Mouse (Mus musculus): ENCODE data around the gene St5.

- no peak for TF ChIP-seq CTCF (IDR thresholded peaks at IDR 0.05; ENCODE audit: control insufficient read depth, insufficient read depth, insufficient read length)
- TF ChIP-seq MAX (IDR thresholded peaks at IDR 0.05): no peak
- TF ChIP-seq MYOD1 (IDR thresholded peaks at IDR 0.05; ENCODE audit: control insufficient read depth, insufficient read length, low read depth): peak; percentile 49
- TF ChIP-seq USF1 (IDR thresholded peaks at IDR 0.05; ENCODE audit: low read depth): no peak
- TF ChIP-seq CEBPB (IDR thresholded peaks at IDR 0.05; ENCODE audit: low read depth): no peak
- TF ChIP-seq FOSL1 (IDR thresholded peaks at IDR 0.05; ENCODE audit: insufficient read depth, low read length, poor library complexity, severe bottlenecking): no peak
- TF ChIP-seq MYOG (IDR thresholded peaks at IDR 0.05; ENCODE audit: control insufficient read depth, extremely low read depth, insufficient read length): no peak
Observed at GRCm38 (mm10) chr7:109631330-109631729, 72.1 kb downstream of the St5 start.
